Mouse (Mus musculus) myocyte (in vitro differentiated cells): ENCODE data around the gene Enho.

Source experiments
- MYOG ChIP-seq, 3 experiments: IDR thresholded peaks; one replicate each; pipeline ENCODE4 v1.6.1; 2011; ENCODE audit warnings: control low read depth in 2 of 3, low read depth in 2 of 3, mild to moderate bottlenecking in 2 of 3; ENCODE audit not compliant: insufficient read length in 2 of 3, control insufficient read depth in 1 of 3, insufficient read depth in 1 of 3
- POLR2A ChIP-seq: IDR thresholded peaks from one replicate; pipeline ENCODE4 v1.6.1; 2011; ENCODE audit warnings: low read depth, mild to moderate bottlenecking, control low read depth, moderate library complexity; ENCODE audit not compliant: insufficient read length
- REST ChIP-seq: IDR thresholded peaks from one replicate; pipeline ENCODE4 v1.6.1; 2011; ENCODE audit warnings: mild to moderate bottlenecking, control low read depth, moderate library complexity; ENCODE audit not compliant: insufficient read depth, insufficient read length
- SRF ChIP-seq: IDR thresholded peaks from one replicate; pipeline ENCODE4 v1.6.1; 2011; ENCODE audit warnings: low read depth; ENCODE audit not compliant: control insufficient read depth, insufficient read length
- TCF3 ChIP-seq: IDR thresholded peaks from one replicate; pipeline ENCODE4 v1.6.1; 2011; ENCODE audit warnings: low read depth, control low read depth; ENCODE audit not compliant: insufficient read length

GRCm38 (mm10) chr4:41604476-41605396 lies 35.4 kb downstream of the Enho start:
- no peak for TF ChIP-seq POLR2A
- no peak for TF ChIP-seq REST
- no peak for TF ChIP-seq SRF
- TF ChIP-seq MYOG (IDR thresholded peaks at IDR 0.05; ENCODE audit: control insufficient read depth in 1 of 3, insufficient read depth in 1 of 3, insufficient read length in 2 of 3, low read depth in 2 of 3) = no peak
- TF ChIP-seq TCF3 = no peak
